Mouse (Mus musculus): ENCODE results near the gene Cab39. TPM values are rescaled to one million over a fixed set of nuclear protein-coding genes. Genes with fewer than 3 reads are reported as not detected.

Gene Cab39
- polyA plus RNA-seq, 1 experiment from 2014 or later = 41.4 TPM

DNA sequence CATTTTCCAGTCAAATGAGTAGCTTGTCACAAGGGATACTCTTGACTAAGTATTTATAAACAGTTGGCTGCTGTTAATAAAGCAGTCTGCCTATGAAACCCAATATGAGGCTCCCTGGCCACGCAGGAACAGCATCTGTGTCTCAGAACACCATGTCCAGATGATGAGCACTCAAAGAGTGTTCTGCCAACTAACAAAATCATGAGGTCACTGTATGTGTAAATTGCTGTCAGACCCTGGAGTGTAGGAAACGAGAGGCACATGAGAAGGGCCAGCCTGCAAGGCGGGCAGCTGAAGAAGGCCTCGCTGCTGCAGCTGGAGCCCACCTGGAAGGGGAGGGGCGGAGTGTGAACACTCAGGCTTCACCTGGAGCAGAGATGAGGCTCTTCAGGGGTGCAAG lies 33.9 kb downstream of the Cab39 start:
- no peak for ATAC-seq (ENCODE audit: insufficient number of reproducible peaks, insufficient read depth, low FRiP score, low read depth)
- Histone ChIP-seq H3K9ac (ENCODE audit: low read length) (no peak overlapping the region), H3K27me3 (ENCODE audit: control insufficient read depth, insufficient read depth, low read length) (no peaks in the 10 kb centered on the region), H3K27ac (replicated peaks in 1 of 2; ENCODE audit: control insufficient read depth in 1 of 2, insufficient read depth in 1 of 2, low read depth in 2 of 2, low read length in 2 of 2) (no peak overlapping the region), H3K4me1 (ENCODE audit: control insufficient read depth in 2 of 2, insufficient read depth in 2 of 2, low read length in 2 of 2) (peaks cover 0 to 17% of the 10 kb centered on the region in 2 experiments; a peak in 2 of 4 replicates), H3K36me3 (ENCODE audit: control insufficient read depth, insufficient read depth, low read length) (peaks cover 19% of the 10 kb centered on the region), H3K4me3 (ENCODE audit: control insufficient read depth in 1 of 2, insufficient read depth in 1 of 2, low read depth in 1 of 2, low read length in 2 of 2) (no peak overlapping the region), H3K4me2 (ENCODE audit: low read length) (no peak overlapping the region), H3K9me3 (ENCODE audit: control insufficient read depth, low read length) (no peaks in the 10 kb centered on the region)
- 78% methylated on average over 5 of the region's 5 CpGs for WGBS

- H3K27me3 ChIP-seq (ENCODE audit: control insufficient read depth, insufficient read depth, low read length) = no peaks in the 10 kb centered on the region
- H3K27ac ChIP-seq (replicated peaks in 1 of 2; ENCODE audit: control insufficient read depth in 1 of 2, insufficient read depth in 1 of 2, low read depth in 2 of 2, low read length in 2 of 2) = no peak overlapping the region
- no peak overlapping the region for H3K4me3 ChIP-seq (ENCODE audit: control insufficient read depth in 1 of 2, insufficient read depth in 1 of 2, low read depth in 1 of 2, low read length in 2 of 2)
- no peak overlapping the region for H3K9ac ChIP-seq (ENCODE audit: low read length)
- H3K4me1 ChIP-seq (ENCODE audit: control insufficient read depth in 2 of 2, insufficient read depth in 2 of 2, low read length in 2 of 2) = peaks cover 0 to 10% of the 10 kb centered on the region in 2 experiments; a peak in 1 of 4 replicates
- H3K9me3 ChIP-seq (ENCODE audit: control insufficient read depth, low read length) = no peaks in the 10 kb centered on the region
- no peak overlapping the region for H3K4me2 ChIP-seq (ENCODE audit: low read length)
- ATAC-seq (ENCODE audit: insufficient number of reproducible peaks, insufficient read depth, low FRiP score, low read depth) = no peak
- WGBS = 94% methylated on average over 1 of the region's 1 CpGs
- peaks cover 13% of the 10 kb centered on the region for H3K36me3 ChIP-seq (ENCODE audit: control insufficient read depth, insufficient read depth, low read length)
These were observed 35.8 kb downstream of the Cab39 start for GRCm38 (mm10) chr1:85829016-85829415.

DNA sequence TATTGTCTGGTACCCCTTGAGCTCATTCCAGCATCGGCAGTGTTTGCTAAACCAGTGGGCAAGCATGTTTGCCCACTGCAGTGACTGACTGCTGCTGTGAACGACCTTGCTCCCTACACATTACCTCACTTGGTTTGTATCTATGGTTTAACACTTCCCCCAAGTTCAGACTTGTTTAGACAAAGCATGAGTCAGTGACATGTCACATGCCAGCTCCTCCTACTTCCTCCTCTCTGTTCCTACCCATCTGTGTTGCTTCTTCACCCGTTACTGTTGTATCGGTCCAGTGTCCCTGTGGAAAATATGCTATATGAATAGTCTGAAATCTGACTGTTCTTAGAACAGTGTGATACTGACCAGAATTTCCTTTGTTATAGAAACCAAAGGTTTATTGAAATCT lies 44.8 kb downstream of the Cab39 start:
- 31% methylated on average over 4 of the region's 4 CpGs for WGBS
- Histone ChIP-seq H3K4me2 (ENCODE audit: low read length) (no peak overlapping the region), H3K9me3 (ENCODE audit: control insufficient read depth, low read length) (no peaks in the 10 kb centered on the region), H3K4me3 (ENCODE audit: control insufficient read depth in 1 of 2, insufficient read depth in 1 of 2, low read depth in 1 of 2, low read length in 2 of 2) (no peak overlapping the region), H3K36me3 (ENCODE audit: control insufficient read depth, insufficient read depth, low read length) (peaks cover 27% of the 10 kb centered on the region), H3K27me3 (ENCODE audit: control insufficient read depth, insufficient read depth, low read length) (no peaks in the 10 kb centered on the region), H3K4me1 (ENCODE audit: control insufficient read depth in 2 of 2, insufficient read depth in 2 of 2, low read length in 2 of 2) (peaks cover 5 to 26% of the 10 kb centered on the region in 2 experiments), H3K9ac (ENCODE audit: low read length) (no peak overlapping the region), H3K27ac (replicated peaks in 1 of 2; ENCODE audit: control insufficient read depth in 1 of 2, insufficient read depth in 1 of 2, low read depth in 2 of 2, low read length in 2 of 2) (peak overlapping the region; percentile 17 to 42; a peak in 2 of 4 replicates)
- no peak for ATAC-seq (ENCODE audit: insufficient number of reproducible peaks, insufficient read depth, low FRiP score, low read depth)

GRCm38 (mm10) chr1:85839356-85839755 lies 46.1 kb downstream of the Cab39 start:
- Histone ChIP-seq H3K4me1 (ENCODE audit: control insufficient read depth in 2 of 2, insufficient read depth in 2 of 2, low read length in 2 of 2) (peaks cover 5 to 26% of the 10 kb centered on the region in 2 experiments), H3K4me3 (ENCODE audit: control insufficient read depth in 1 of 2, insufficient read depth in 1 of 2, low read depth in 1 of 2, low read length in 2 of 2) (no peak overlapping the region), H3K9ac (ENCODE audit: low read length) (no peak overlapping the region), H3K9me3 (ENCODE audit: control insufficient read depth, low read length) (no peaks in the 10 kb centered on the region), H3K27ac (replicated peaks in 1 of 2; ENCODE audit: control insufficient read depth in 1 of 2, insufficient read depth in 1 of 2, low read depth in 2 of 2, low read length in 2 of 2) (peak overlapping the region in 1 of 2 experiments; percentile 55; a peak in 1 of 4 replicates), H3K4me2 (ENCODE audit: low read length) (peak overlapping the region; percentile 14), H3K27me3 (ENCODE audit: control insufficient read depth, insufficient read depth, low read length) (no peaks in the 10 kb centered on the region), H3K36me3 (ENCODE audit: control insufficient read depth, insufficient read depth, low read length) (peaks cover 40% of the 10 kb centered on the region)
- ATAC-seq (ENCODE audit: insufficient number of reproducible peaks, insufficient read depth, low FRiP score, low read depth) = no peak
- WGBS = 43% methylated on average over 3 of the region's 3 CpGs

DNA sequence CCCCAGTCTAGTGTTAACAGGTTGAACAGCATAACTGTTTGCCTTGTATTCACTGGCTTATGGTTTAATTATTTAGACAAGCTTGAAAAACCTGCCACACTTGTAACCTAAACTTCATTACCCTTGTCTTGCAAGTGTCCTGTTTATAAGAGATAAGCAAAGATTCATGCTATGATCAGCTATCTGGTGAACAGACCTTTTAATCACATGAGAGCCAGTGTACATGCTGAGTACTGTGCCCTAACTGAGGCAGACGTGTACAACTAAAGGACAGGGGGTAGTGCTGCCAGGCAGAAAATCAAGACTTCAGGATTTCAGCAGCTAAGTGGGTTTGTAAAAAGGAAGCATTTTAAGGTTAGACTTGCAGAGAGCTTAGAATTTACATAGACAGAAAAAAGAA lies 46.5 kb downstream of the Cab39 start:
- Histone ChIP-seq H3K9ac (ENCODE audit: low read length) (no peak overlapping the region), H3K27me3 (ENCODE audit: control insufficient read depth, insufficient read depth, low read length) (no peaks in the 10 kb centered on the region), H3K4me3 (ENCODE audit: control insufficient read depth in 1 of 2, insufficient read depth in 1 of 2, low read depth in 1 of 2, low read length in 2 of 2) (no peak overlapping the region), H3K36me3 (ENCODE audit: control insufficient read depth, insufficient read depth, low read length) (peaks cover 40% of the 10 kb centered on the region), H3K9me3 (ENCODE audit: control insufficient read depth, low read length) (no peaks in the 10 kb centered on the region), H3K4me2 (ENCODE audit: low read length) (no peak overlapping the region), H3K4me1 (ENCODE audit: control insufficient read depth in 2 of 2, insufficient read depth in 2 of 2, low read length in 2 of 2) (peaks cover 5 to 26% of the 10 kb centered on the region in 2 experiments), H3K27ac (replicated peaks in 1 of 2; ENCODE audit: control insufficient read depth in 1 of 2, insufficient read depth in 1 of 2, low read depth in 2 of 2, low read length in 2 of 2) (no peak overlapping the region)
- ATAC-seq (ENCODE audit: insufficient number of reproducible peaks, insufficient read depth, low FRiP score, low read depth) = no peak
- WGBS = 73% methylated on average over 1 of the region's 1 CpGs

DNA sequence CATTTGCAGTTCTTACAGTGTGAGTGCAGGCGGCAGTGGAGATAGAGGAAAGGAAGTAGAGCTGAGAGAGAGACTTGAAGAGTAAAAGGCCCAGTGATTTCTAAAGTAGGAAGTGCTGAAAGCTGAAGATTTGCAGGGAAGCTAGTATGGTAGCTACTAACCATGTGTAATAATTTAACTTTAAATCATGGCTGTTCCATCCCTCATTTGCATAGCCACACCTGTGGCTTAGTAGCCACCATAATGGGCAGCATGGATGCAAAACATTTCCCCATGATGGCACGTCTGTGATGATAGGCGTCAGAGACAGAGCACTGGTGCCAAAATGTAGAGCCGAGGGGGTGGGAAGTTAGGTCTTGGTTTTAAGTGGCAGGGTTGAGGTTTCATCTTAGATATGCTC lies 47.2 kb downstream of the Cab39 start:
- Histone ChIP-seq H3K4me3 (ENCODE audit: control insufficient read depth in 1 of 2, insufficient read depth in 1 of 2, low read depth in 1 of 2, low read length in 2 of 2) (no peak overlapping the region), H3K9ac (ENCODE audit: low read length) (no peak overlapping the region), H3K4me1 (ENCODE audit: control insufficient read depth in 2 of 2, insufficient read depth in 2 of 2, low read length in 2 of 2) (peaks cover 7 to 31% of the 10 kb centered on the region in 2 experiments), H3K4me2 (ENCODE audit: low read length) (no peak overlapping the region), H3K36me3 (ENCODE audit: control insufficient read depth, insufficient read depth, low read length) (peaks cover 42% of the 10 kb centered on the region), H3K27ac (replicated peaks in 1 of 2; ENCODE audit: control insufficient read depth in 1 of 2, insufficient read depth in 1 of 2, low read depth in 2 of 2, low read length in 2 of 2) (no peak overlapping the region), H3K9me3 (ENCODE audit: control insufficient read depth, low read length) (no peaks in the 10 kb centered on the region), H3K27me3 (ENCODE audit: control insufficient read depth, insufficient read depth, low read length) (no peaks in the 10 kb centered on the region)
- 63% methylated on average over 4 of the region's 4 CpGs for WGBS
- no peak for ATAC-seq (ENCODE audit: insufficient number of reproducible peaks, insufficient read depth, low FRiP score, low read depth)

DNA sequence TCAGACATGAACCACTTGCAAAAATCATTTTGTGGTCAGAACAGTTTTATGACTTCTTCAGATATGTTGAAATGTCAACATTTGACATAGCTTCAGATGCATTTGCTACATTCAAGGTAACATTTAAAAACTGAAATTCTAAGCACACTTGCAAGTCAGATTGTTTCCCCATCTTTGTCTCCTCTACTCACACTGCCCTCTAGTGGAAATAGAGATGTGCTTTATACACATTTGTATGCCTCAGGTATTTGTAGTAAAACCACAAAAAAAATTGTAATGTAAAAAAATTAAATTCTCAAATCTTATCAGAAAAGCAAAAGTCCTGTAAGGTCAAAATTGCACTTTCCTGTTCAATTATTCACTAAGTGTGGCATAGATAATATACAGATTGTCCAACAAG lies 49.0 kb downstream of the Cab39 start:
- Histone ChIP-seq H3K27me3 (ENCODE audit: control insufficient read depth, insufficient read depth, low read length) (no peaks in the 10 kb centered on the region), H3K9me3 (ENCODE audit: control insufficient read depth, low read length) (no peaks in the 10 kb centered on the region), H3K36me3 (ENCODE audit: control insufficient read depth, insufficient read depth, low read length) (peaks cover 48% of the 10 kb centered on the region), H3K4me1 (ENCODE audit: control insufficient read depth in 2 of 2, insufficient read depth in 2 of 2, low read length in 2 of 2) (peaks cover 7 to 33% of the 10 kb centered on the region in 2 experiments), H3K4me2 (ENCODE audit: low read length) (no peak overlapping the region), H3K9ac (ENCODE audit: low read length) (no peak overlapping the region), H3K4me3 (ENCODE audit: control insufficient read depth in 1 of 2, insufficient read depth in 1 of 2, low read depth in 1 of 2, low read length in 2 of 2) (no peak overlapping the region), H3K27ac (replicated peaks in 1 of 2; ENCODE audit: control insufficient read depth in 1 of 2, insufficient read depth in 1 of 2, low read depth in 2 of 2, low read length in 2 of 2) (no peak overlapping the region)
- no peak for ATAC-seq (ENCODE audit: insufficient number of reproducible peaks, insufficient read depth, low FRiP score, low read depth)

DNA sequence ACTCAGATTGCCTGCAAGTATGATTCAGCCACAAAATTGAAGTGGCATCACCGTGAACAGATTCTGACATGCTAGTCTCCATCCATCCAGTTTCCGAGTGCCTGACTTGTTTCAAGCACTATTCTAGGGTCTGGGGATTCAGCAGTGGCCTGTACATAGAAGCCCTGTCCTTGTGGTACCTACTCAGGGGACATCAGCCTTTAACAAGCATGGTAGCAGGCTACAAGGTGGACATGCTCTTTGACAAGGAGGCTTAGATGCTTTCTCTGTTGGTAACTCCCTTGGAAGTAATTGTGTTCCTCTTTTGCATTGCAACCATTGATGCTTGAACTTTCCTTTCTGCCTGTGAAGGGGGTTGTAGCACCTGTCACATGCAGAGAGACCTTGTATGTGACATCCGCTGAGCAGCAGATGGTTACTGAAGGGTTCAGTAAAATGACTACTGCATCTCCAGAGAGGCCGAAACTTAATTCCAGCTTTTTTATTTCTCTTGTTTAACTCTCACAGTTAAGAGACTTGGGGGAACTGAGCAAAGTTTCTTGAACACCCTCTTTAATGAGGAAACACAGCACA lies 50.1 kb downstream of the Cab39 start:
- H3K4me2 ChIP-seq (ENCODE audit: low read length) = no peak overlapping the region
- WGBS = 93% methylated on average over 4 of the region's 4 CpGs

More for the DNA sequence above, 50.1 kb downstream of the Cab39 start:
- no peaks in the 10 kb centered on the region for H3K27me3 ChIP-seq (ENCODE audit: control insufficient read depth, insufficient read depth, low read length)
- H3K36me3 ChIP-seq (ENCODE audit: control insufficient read depth, insufficient read depth, low read length) = peaks cover 50% of the 10 kb centered on the region
- no peak overlapping the region for H3K9ac ChIP-seq (ENCODE audit: low read length)
- no peak overlapping the region for H3K4me3 ChIP-seq (ENCODE audit: control insufficient read depth in 1 of 2, insufficient read depth in 1 of 2, low read depth in 1 of 2, low read length in 2 of 2)
- H3K4me1 ChIP-seq (ENCODE audit: control insufficient read depth in 2 of 2, insufficient read depth in 2 of 2, low read length in 2 of 2) = peaks cover 5 to 23% of the 10 kb centered on the region in 2 experiments
- ATAC-seq (ENCODE audit: insufficient number of reproducible peaks, insufficient read depth, low FRiP score, low read depth) = no peak
- no peak overlapping the region for H3K27ac ChIP-seq (replicated peaks in 1 of 2; ENCODE audit: control insufficient read depth in 1 of 2, insufficient read depth in 1 of 2, low read depth in 2 of 2, low read length in 2 of 2)
- H3K9me3 ChIP-seq (ENCODE audit: control insufficient read depth, low read length) = no peaks in the 10 kb centered on the region
